Mouse (Mus musculus) olfactory bulb, adult 2 months (tissue): ENCODE measurements around the gene Wipf3. TPM values are rescaled to one million over a fixed set of nuclear protein-coding genes. Genes with fewer than 3 reads are reported as not detected.

Experiments
- H3K27ac ChIP-seq: fragments of 200-500 bp; 2 replicates; pipeline ENCODE4 v1.5.1; 2012; ENCODE audit warnings: low read depth, low read length; ENCODE audit not compliant: insufficient read depth
- H3K4me1 ChIP-seq: fragments of 200-500 bp; 2 replicates; pipeline ENCODE4 v1.6.1; 2012; ENCODE audit warnings: low read length; ENCODE audit not compliant: control insufficient read depth, insufficient read depth
- H3K4me3 ChIP-seq: fragments of 200-500 bp; 2 replicates; pipeline ENCODE4 v1.5.1; 2012; ENCODE audit warnings: mild to moderate bottlenecking, low read depth, low read length, moderate library complexity; ENCODE audit not compliant: insufficient read depth
- CTCF ChIP-seq: fragments of 200-500 bp; IDR thresholded peaks from 2 replicates; pipeline ENCODE4 v1.5.1; 2012; ENCODE audit warnings: low read depth, mild to moderate bottlenecking, low read length, moderate library complexity; ENCODE audit not compliant: insufficient read depth
- POLR2A ChIP-seq: fragments of 200-500 bp; IDR thresholded peaks from 2 replicates; pipeline ENCODE4 v1.6.1; 2012; ENCODE audit warnings: mild to moderate bottlenecking, low read depth, low read length, moderate library complexity; ENCODE audit not compliant: insufficient read depth
- WGBS: fragments of 180-500 bp; shearing (Covaris S2); methylation state at CpG from one replicate; pipeline ENCODE4 v1.1.7; 2018; 5-methylcytosine and 5-hydroxymethylcytosine counted together
- polyA plus RNA-seq: library from polyadenylated mRNA; stranded (reverse); fragments of >200 nt; gene quantifications from 2 replicates; pipeline ENCODE4 v1.2.4, GENCODE M21; 2012; ENCODE audit warnings: low replicate concordance; ENCODE audit not compliant: missing spikeins, insufficient read depth, insufficient read length

Wipf3 gene
- polyA plus RNA-seq = not detected in 2 replicates

- TF ChIP-seq CTCF (no peak), POLR2A (peak; percentile 40; the same call in 1 of the 2 replicates)
- H3K27ac ChIP-seq = peak within 1 kb of the TSS; percentile 60
- peaks cover 10% of the 10 kb centered on the region for H3K4me1 ChIP-seq
- 1% methylated on average over 67 of the region's 71 CpGs for WGBS
- peak within 1 kb of the TSS; percentile 69 for H3K4me3 ChIP-seq
Measured at GRCm38 (mm10) chr6:54429447-54430194, at the start of gene Wipf3. Gene Wipf3 (plus strand): TSS chr6:54429603.

- Histone ChIP-seq H3K4me1 (peaks cover 6% of the 10 kb centered on the region), H3K4me3 (no peak overlapping the region), H3K27ac (no peak overlapping the region)
- TF ChIP-seq POLR2A = no peak
- TF ChIP-seq CTCF = no peak
- 87% methylated on average over 8 of the region's 8 CpGs for WGBS
Measured at GRCm38 (mm10) chr6:54382636-54383035, 46.8 kb upstream of the Wipf3 start.

- WGBS = 31% methylated on average over 12 of the region's 12 CpGs
- Histone ChIP-seq H3K27ac (no peak overlapping the region), H3K4me1 (peaks cover 13% of the 10 kb centered on the region), H3K4me3 (no peak overlapping the region)
- TF ChIP-seq POLR2A (no peak), CTCF (no peak)
Measured at GRCm38 (mm10) chr6:54383893-54384524, 45.4 kb upstream of the Wipf3 start.

- TF ChIP-seq POLR2A = no peak
- H3K4me1 ChIP-seq = peaks cover 16% of the 10 kb centered on the region
- 94% methylated on average over 1 of the region's 1 CpGs for WGBS
Measured at GRCm38 (mm10) chr6:54384777-54385176, 44.6 kb upstream of the Wipf3 start.

GRCm38 (mm10) chr6:54386429-54386828 lies 43.0 kb upstream of the Wipf3 start:
- Histone ChIP-seq H3K27ac (no peak overlapping the region), H3K4me1 (peaks cover 16% of the 10 kb centered on the region), H3K4me3 (no peak overlapping the region)
- TF ChIP-seq CTCF (no peak), POLR2A (no peak)
- WGBS = 34% methylated on average over 4 of the region's 4 CpGs

More at GRCm38 (mm10) chr6:54384777-54385176, 44.6 kb upstream of the Wipf3 start:
- no peak overlapping the region for H3K4me3 ChIP-seq
- no peak overlapping the region for H3K27ac ChIP-seq

- no peak for TF ChIP-seq POLR2A
- TF ChIP-seq CTCF = no peak
- WGBS = 92% methylated on average over 3 of the region's 3 CpGs
- Histone ChIP-seq H3K4me1 (peaks cover 17% of the 10 kb centered on the region), H3K4me3 (no peak overlapping the region), H3K27ac (peak overlapping the region; percentile 16; the same call in 1 of the 2 replicates)
Measured at GRCm38 (mm10) chr6:54387044-54387443, 42.4 kb upstream of the Wipf3 start.

GRCm38 (mm10) chr6:54387751-54388150 lies 41.7 kb upstream of the Wipf3 start:
- H3K27ac ChIP-seq = peak overlapping the region; percentile 16; the same call in 1 of the 2 replicates
- 32% methylated on average over 5 of the region's 5 CpGs for WGBS
- H3K4me3 ChIP-seq = no peak overlapping the region
- TF ChIP-seq POLR2A (no peak), CTCF (no peak)
- H3K4me1 ChIP-seq = peaks cover 19% of the 10 kb centered on the region

- TF ChIP-seq POLR2A = no peak
- TF ChIP-seq CTCF = no peak
- 80% methylated on average over 7 of the region's 7 CpGs for WGBS
- H3K27ac ChIP-seq = no peak overlapping the region
- no peak overlapping the region for H3K4me3 ChIP-seq
- peaks cover 20% of the 10 kb centered on the region for H3K4me1 ChIP-seq
Measured at GRCm38 (mm10) chr6:54388690-54389275, 40.6 kb upstream of the Wipf3 start.

- Histone ChIP-seq H3K4me1 (peaks cover 19% of the 10 kb centered on the region), H3K4me3 (no peak overlapping the region), H3K27ac (no peak overlapping the region)
- WGBS = 0% methylated on average over 3 of the region's 3 CpGs
- TF ChIP-seq POLR2A (no peak), CTCF (no peak)
Measured at GRCm38 (mm10) chr6:54391765-54392164, 37.6 kb upstream of the Wipf3 start.
